ENCODE assay signal across 23 mouse cellular contexts in the genomic region with DNA sequence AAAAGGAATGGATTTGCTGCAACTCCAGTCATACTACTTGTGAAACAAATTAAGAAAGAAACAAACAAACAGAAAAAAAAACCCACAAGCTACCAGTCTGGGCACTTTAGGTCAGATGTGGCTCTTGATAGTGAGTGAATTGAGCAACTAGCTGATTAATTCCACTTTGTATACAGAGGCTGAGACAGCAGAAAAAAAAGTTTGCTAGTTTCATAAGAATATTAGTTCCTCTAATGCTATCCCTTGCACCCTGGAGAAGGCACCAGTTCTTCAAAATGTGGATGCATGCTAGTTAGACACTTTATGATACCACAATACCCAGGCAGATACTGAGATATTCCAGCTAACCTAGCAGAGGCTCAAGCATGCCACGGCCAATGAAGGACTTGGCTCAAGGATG. TPM values are rescaled to one million over a fixed set of nuclear protein-coding genes. Genes with fewer than 3 reads are reported as not detected.
DNase-seq lines count a peak whose midpoint lies in the region; ATAC-seq and TF ChIP-seq lines count a peak whose summit lies in the region.
"Had no signal": no experiment of that assay in that cellular context is flagged by ENCODE, and none has a peak within 500 bp of the region (broad histone marks: within the 10 kb centered on the region; RNA-seq: fewer than 3 reads in every experiment).

No protein-coding gene starts in this region.

- H3K4me3 ChIP-seq in lung, postnatal 0 days (ENCODE audit: low read depth, low read length), result no peak overlapping the region
- H3K4me3 ChIP-seq in limb, embryonic 10.5 days, result no peak overlapping the region
- H3K4me3 ChIP-seq: embryonic facial prominence, embryonic 12.5 days; forebrain, embryonic 15.5 days; heart, adult 2 months; heart, embryonic 15.5 days; hindbrain, embryonic 13.5 days had no signal

- peak; percentile 13 for DNase-seq in lung, postnatal 0 days (ENCODE audit: low spot score)
- no peak for DNase-seq in lung, postnatal 4 days
- DNase-seq in adipocyte (ENCODE audit: low spot score), result peak; percentile 48
- no peak for DNase-seq in limb, embryonic 10.5 days (ENCODE audit: low spot score)
- no peak for DNase-seq in frontal cortex, postnatal 36 days (ENCODE audit: low spot score in 2 of 2)
- DNase-seq in testis, postnatal 14 days (ENCODE audit: low spot score), result no peak
- DNase-seq: adrenal gland, adult 8-10 months; adrenal gland, postnatal 36 days; cerebellum, adult 11-12 months; cerebellum, adult 9-10 months; cerebellum, postnatal 36 days; embryo, embryonic 11 days; gastrocnemius, postnatal 10 days; heart, adult 2 months; heart, postnatal 14 days had no signal

- no peaks in the 10 kb centered on the region for H3K36me3 ChIP-seq in lung, postnatal 0 days (ENCODE audit: insufficient read depth, low read length)
- no peaks in the 10 kb centered on the region for H3K36me3 ChIP-seq in limb, embryonic 10.5 days
- H3K36me3 ChIP-seq: embryonic facial prominence, embryonic 12.5 days; forebrain, embryonic 15.5 days; heart, embryonic 15.5 days; hindbrain, embryonic 13.5 days had no signal

- no peak overlapping the region for H3K9ac ChIP-seq in lung, postnatal 0 days (replicated peaks; ENCODE audit: low read depth)
- H3K9ac ChIP-seq: embryonic facial prominence, embryonic 12.5 days; forebrain, embryonic 15.5 days; heart, embryonic 15.5 days; hindbrain, embryonic 13.5 days had no signal

- no peaks in the 10 kb centered on the region for H3K27me3 ChIP-seq in lung, postnatal 0 days (replicated peaks; ENCODE audit: insufficient read depth, low read length)
- H3K27me3 ChIP-seq in limb, embryonic 10.5 days (ENCODE audit: low read depth, poor library complexity, severe bottlenecking), result no peaks in the 10 kb centered on the region
- H3K27me3 ChIP-seq: embryonic facial prominence, embryonic 12.5 days; forebrain, embryonic 15.5 days; heart, embryonic 15.5 days; hindbrain, embryonic 13.5 days had no signal

- H3K9me3 ChIP-seq in lung, postnatal 0 days (ENCODE audit: low read length), result no peaks in the 10 kb centered on the region
- no peaks in the 10 kb centered on the region for H3K9me3 ChIP-seq in limb, embryonic 10.5 days (replicated peaks)
- H3K9me3 ChIP-seq: embryonic facial prominence, embryonic 12.5 days; forebrain, embryonic 15.5 days; heart, embryonic 15.5 days; hindbrain, embryonic 13.5 days had no signal

- no peak overlapping the region for H3K27ac ChIP-seq in lung, postnatal 0 days (ENCODE audit: low read length)
- no peak overlapping the region for H3K27ac ChIP-seq in limb, embryonic 10.5 days
- H3K27ac ChIP-seq: embryonic facial prominence, embryonic 12.5 days; forebrain, embryonic 15.5 days; heart, adult 2 months; heart, embryonic 15.5 days; hindbrain, embryonic 13.5 days; hindbrain, postnatal 0 days had no signal

- H3K4me2 ChIP-seq in lung, postnatal 0 days (replicated peaks; ENCODE audit: low read depth, low read length), result no peak overlapping the region
- H3K4me2 ChIP-seq: embryonic facial prominence, embryonic 12.5 days; forebrain, embryonic 15.5 days; heart, embryonic 11.5 days; heart, embryonic 15.5 days; hindbrain, embryonic 13.5 days had no signal

- TF ChIP-seq EP300 in lung, postnatal 0 days (IDR thresholded peaks at IDR 0.05), result no peak

- WGBS in lung, postnatal 0 days, result 93% methylated on average over 1 of the region's 1 CpGs
- WGBS in limb, embryonic 10.5 days, result 93% methylated on average over 1 of the region's 1 CpGs

- H3K4me1 ChIP-seq in lung, postnatal 0 days (ENCODE audit: insufficient read depth, low read depth, low read length), result no peaks in the 10 kb centered on the region
- H3K4me1 ChIP-seq in limb, embryonic 10.5 days, result no peaks in the 10 kb centered on the region
- H3K4me1 ChIP-seq: embryonic facial prominence, embryonic 12.5 days; forebrain, embryonic 15.5 days; heart, embryonic 15.5 days; hindbrain, embryonic 13.5 days had no signal

- ATAC-seq in lung, postnatal 0 days, result no peak
- ATAC-seq in common myeloid progenitor, adult 5-6 weeks (replicated peaks; ENCODE audit: low read depth, poor library complexity, severe bottlenecking), result peak; percentile 84
- ATAC-seq in megakaryocyte progenitor cell, adult 5-6 weeks (replicated peaks; ENCODE audit: poor library complexity), result peak; percentile 76
- ATAC-seq: forebrain, embryonic 15.5 days; hindbrain, postnatal 0 days had no signal

- TF ChIP-seq CTCF in lung, postnatal 0 days (IDR thresholded peaks at IDR 0.05), result no peak

RNA-seq across cellular contexts. Expression of gene Igf1, which starts 26.0 kb away (rescaled TPM):
- polyA plus RNA-seq in lung, postnatal 0 days (2015; fragmentation: Nextera tagmentation; extraction: Ambion mirVana), result 20.5 and 25.0 TPM in 2 replicates
- total RNA-seq in common myeloid progenitor, adult 5-6 weeks (2017), result 0.23 and 0.44 TPM in 2 replicates
- total RNA-seq in megakaryocyte progenitor cell, adult 5-6 weeks (2015), result 0.10 and 0.49 TPM in 2 replicates
- total RNA-seq in megakaryocyte progenitor cell, adult 5-6 weeks (2017), result 0.04 TPM in 1 of 2 replicates, not detected in the other
- polyA plus RNA-seq in limb, embryonic 10.5 days (2016; fragmentation: Nextera tagmentation; extraction: Ambion mirVana), result 17.5 and 58.7 TPM in 2 replicates

Comparison
In these comparisons a context has a peak if more than half of its experiments do, and no peak if none do; other contexts are left out.
1. DNase-seq: peak in lung, postnatal 0 days (single experiment) and adipocyte (single experiment); none in lung, postnatal 4 days (0 of 2), limb, embryonic 10.5 days (single experiment), frontal cortex, postnatal 36 days (0 of 2) and testis, postnatal 14 days (single experiment).